Mouse (Mus musculus) E14TG2a.4 (cell line): ENCODE measurements around the gene Gpr88.

Source experiments
- H3K27me3 ChIP-seq: 2 replicates; pipeline ENCODE4 v1.6.1; 2014; ENCODE audit warnings: low read length, control low read depth; ENCODE audit not compliant: insufficient read depth
- H3K36me3 ChIP-seq: 2 replicates; pipeline ENCODE4 v1.6.1; 2014; ENCODE audit warnings: low read length, control low read depth; ENCODE audit not compliant: insufficient read depth
- H3K4me1 ChIP-seq: replicated peaks from 2 replicates; pipeline ENCODE4 v1.6.1; 2014; ENCODE audit warnings: low read depth, low read length, control low read depth
- H3K4me3 ChIP-seq: replicated peaks from 2 replicates; pipeline ENCODE4 v1.5.1; 2014; ENCODE audit warnings: mild to moderate bottlenecking, low read length
- H3K9me3 ChIP-seq: 2 replicates; pipeline ENCODE4 v1.6.1; 2014; ENCODE audit warnings: low read length, control low read depth
- CTCF ChIP-seq: conservative IDR thresholded peaks from 2 replicates; pipeline ENCODE4 v1.5.1; 2014; ENCODE audit warnings: low read length
- NANOG ChIP-seq: IDR thresholded peaks from 2 replicates; pipeline ENCODE4 v1.6.1; 2014; ENCODE audit warnings: borderline replicate concordance, low read length, mixed read lengths
- POU5F1 ChIP-seq: IDR thresholded peaks from 2 replicates; pipeline ENCODE4 v1.6.1; 2014; ENCODE audit warnings: low read length, borderline replicate concordance

The Gpr88 gene

DNA sequence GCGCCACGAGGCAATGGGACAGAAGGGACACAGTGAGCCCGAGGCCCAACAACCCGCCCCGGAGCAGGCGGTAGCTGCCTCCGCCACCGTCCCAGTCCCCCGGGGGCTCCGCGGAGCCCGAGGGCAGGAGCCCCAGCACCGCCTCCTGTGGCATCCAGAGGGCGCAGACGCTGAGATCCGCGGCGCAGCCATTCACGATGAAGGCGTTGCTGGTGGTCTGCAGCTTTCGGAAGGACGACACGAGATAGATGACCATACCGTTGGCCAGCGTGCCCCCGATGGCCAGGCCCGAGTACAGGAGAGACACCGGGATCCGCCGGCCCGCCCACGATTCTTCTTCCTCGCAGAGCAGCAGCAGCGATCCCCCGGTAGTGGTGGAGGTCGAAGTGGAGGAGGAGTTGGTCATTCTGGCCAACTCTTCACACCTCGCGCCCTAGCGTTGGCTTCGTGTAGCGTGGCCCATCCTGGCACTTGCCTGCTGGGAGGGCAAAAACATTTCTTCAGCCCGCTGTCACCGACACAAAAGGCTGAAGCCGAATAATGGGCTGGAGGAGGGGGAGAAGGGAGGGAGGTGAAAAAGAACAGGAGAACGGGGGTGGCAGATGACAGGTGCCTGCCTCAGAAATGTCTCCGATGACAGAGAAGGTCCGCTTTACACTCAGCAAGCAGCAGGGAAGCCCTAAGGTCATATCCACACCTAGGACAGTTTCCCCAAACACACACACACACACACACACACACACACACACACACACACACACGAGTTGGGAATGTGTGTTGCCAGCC lies 855 bp downstream of the Gpr88 start:
- Histone ChIP-seq H3K9me3 (no peaks in the 10 kb centered on the region), H3K27me3 (peaks cover 73% of the 10 kb centered on the region), H3K36me3 (no peaks in the 10 kb centered on the region), H3K4me3 (peak overlapping the region; percentile 80), H3K4me1 (peaks cover 14% of the 10 kb centered on the region)
- no peak for TF ChIP-seq POU5F1
- TF ChIP-seq CTCF = no peak
- no peak for TF ChIP-seq NANOG

DNA sequence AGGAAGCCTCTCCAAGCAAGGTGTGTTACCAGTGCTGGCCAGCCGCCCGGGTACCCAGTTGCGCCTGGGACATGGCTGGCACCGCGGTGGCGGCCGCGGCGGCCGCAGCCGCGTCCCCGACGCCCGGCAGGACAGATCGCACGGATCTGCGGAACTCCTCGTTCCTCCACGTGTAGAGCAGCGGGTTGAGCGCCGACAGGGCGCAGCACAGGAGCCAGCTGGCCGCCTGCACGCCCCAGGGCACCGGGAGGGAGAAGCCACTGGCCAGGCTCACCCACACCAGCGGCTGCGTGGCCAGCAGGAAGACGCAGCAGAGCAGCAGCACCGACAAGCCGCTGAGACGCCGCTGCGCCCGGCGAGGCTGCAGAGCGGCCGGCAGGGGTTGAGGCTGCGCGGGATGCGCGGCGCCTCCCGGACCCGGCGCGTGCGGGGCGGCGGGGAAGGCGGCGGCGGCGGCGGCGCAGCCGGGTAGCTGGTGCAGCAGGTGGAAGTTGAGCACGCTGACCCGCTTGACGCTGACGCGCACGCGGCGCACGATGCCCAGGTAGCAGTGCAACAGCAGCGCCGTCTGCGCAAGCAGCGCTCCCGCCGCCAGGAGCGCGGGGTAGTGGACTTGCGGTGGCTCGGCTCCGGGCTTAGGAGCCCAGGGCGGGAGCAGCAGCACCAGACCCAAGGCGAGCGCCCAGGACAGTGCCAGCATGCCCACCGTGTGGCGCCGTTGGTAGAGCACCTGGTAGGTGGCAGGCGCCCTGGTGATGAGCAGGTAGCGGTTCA lies 1.6 kb downstream of the Gpr88 start:
- Histone ChIP-seq H3K9me3 (no peaks in the 10 kb centered on the region), H3K36me3 (no peaks in the 10 kb centered on the region), H3K27me3 (peaks cover 73% of the 10 kb centered on the region), H3K4me1 (peaks cover 14% of the 10 kb centered on the region), H3K4me3 (peak overlapping the region; percentile 80)
- TF ChIP-seq CTCF (no peak), POU5F1 (no peak), NANOG (no peak)

GRCm38 (mm10) chr3:116249026-116249425 lies 4.3 kb downstream of the Gpr88 start:
- Histone ChIP-seq H3K4me1 (peaks cover 14% of the 10 kb centered on the region), H3K27me3 (peaks cover 50% of the 10 kb centered on the region), H3K4me3 (no peak overlapping the region), H3K36me3 (no peaks in the 10 kb centered on the region), H3K9me3 (no peaks in the 10 kb centered on the region)
- no peak for TF ChIP-seq NANOG
- TF ChIP-seq POU5F1 = no peak
- no peak for TF ChIP-seq CTCF

- no peaks in the 10 kb centered on the region for H3K36me3 ChIP-seq
- H3K27me3 ChIP-seq = peaks cover 15% of the 10 kb centered on the region
- TF ChIP-seq POU5F1 (no peak), NANOG (no peak), CTCF (no peak)
- H3K9me3 ChIP-seq = no peaks in the 10 kb centered on the region
- no peak overlapping the region for H3K4me3 ChIP-seq
- no peaks in the 10 kb centered on the region for H3K4me1 ChIP-seq
These were observed 8.8 kb downstream of the Gpr88 start for GRCm38 (mm10) chr3:116244476-116244875.

DNA sequence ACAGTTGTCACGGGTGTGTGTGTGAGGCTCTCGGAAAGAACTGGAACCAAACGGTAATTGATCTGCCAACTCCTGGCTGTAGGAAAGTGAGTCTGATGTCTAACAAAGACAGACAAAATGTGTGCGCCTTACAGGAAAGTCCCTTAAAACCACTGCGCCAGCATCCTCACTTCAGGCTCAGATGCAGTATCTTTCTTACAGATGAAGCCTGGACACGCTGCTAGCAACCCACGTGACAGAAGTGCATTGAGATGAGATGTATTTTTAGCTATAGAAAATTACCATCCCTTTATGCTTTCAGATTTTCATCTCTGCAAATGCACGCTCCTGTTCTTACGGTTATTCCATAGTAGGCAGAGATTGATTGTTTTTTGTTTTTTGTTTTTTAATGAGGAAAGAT lies 10.6 kb downstream of the Gpr88 start:
- Histone ChIP-seq H3K27me3 (peaks cover 6% of the 10 kb centered on the region), H3K4me3 (no peak overlapping the region), H3K9me3 (no peaks in the 10 kb centered on the region), H3K36me3 (no peaks in the 10 kb centered on the region), H3K4me1 (no peaks in the 10 kb centered on the region)
- TF ChIP-seq CTCF = no peak
- no peak for TF ChIP-seq NANOG
- TF ChIP-seq POU5F1 = no peak

DNA sequence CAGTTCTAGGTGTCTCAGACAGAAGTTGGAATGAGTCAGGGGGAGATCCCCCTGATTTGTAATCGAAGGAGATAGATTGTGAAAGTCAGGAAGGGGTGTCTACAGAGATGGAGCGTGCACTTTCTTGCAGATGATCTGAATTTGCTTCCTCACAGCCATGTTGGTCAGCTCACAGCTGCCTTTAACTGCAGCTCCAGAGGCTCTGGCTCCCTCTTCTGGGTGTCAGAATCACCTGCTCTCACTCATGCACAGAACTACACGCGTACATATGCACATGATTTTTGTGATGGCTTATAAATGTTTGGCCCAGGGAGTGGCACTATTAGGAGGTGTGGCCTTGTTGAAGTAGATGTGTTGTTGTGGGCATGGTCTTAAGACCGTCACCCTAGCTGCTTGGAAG lies 15.8 kb downstream of the Gpr88 start:
- TF ChIP-seq CTCF (0 out of 2 replicates have a peak, but pooled peaks have one; percentile 12), POU5F1 (no peak)
- Histone ChIP-seq H3K4me3 (no peak overlapping the region), H3K27me3 (peaks cover 6% of the 10 kb centered on the region)

DNA sequence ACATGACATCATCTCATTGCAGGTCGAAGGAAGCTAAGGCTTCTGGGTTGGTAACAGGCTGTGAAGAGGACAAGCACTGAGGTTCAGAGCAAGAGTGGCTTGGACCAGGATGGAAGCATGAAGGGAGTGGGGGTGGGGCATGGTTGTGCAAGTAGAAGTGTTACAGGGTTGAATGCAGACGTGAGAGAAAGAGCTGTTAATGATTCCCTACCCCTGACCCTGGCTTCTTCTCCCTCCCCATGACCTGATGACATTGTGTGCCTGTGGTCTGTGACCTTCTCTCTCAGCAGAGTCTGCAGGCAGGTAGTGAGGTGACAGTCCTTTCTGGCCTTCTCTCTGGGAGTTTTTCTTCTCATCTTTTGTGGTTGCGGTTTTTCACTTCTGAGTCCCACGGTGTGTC lies 16.4 kb downstream of the Gpr88 start:
- H3K4me1 ChIP-seq = 0 out of 2 replicates have a peak, but pooled peaks cover 1% of the 10 kb centered on the region
- TF ChIP-seq POU5F1 = no peak
- TF ChIP-seq CTCF = no peak
- TF ChIP-seq NANOG = no peak
- H3K27me3 ChIP-seq = peaks cover 6% of the 10 kb centered on the region
- H3K9me3 ChIP-seq = no peaks in the 10 kb centered on the region
- no peaks in the 10 kb centered on the region for H3K36me3 ChIP-seq
- H3K4me3 ChIP-seq = no peak overlapping the region

More for the DNA sequence above, 15.8 kb downstream of the Gpr88 start:
- H3K4me1 ChIP-seq = no peaks in the 10 kb centered on the region
- H3K36me3 ChIP-seq = no peaks in the 10 kb centered on the region
- no peaks in the 10 kb centered on the region for H3K9me3 ChIP-seq

- Histone ChIP-seq H3K9me3 (peaks cover 5% of the 10 kb centered on the region; the same call in 1 of the 2 replicates), H3K4me3 (no peak overlapping the region), H3K27me3 (no peaks in the 10 kb centered on the region), H3K4me1 (0 out of 2 replicates have a peak, but pooled peaks cover 2% of the 10 kb centered on the region), H3K36me3 (no peaks in the 10 kb centered on the region)
- TF ChIP-seq NANOG (no peak), POU5F1 (no peak), CTCF (no peak)
These were observed 19.8 kb downstream of the Gpr88 start for GRCm38 (mm10) chr3:116233515-116233914.
